Mouse (Mus musculus) cerebellum, adult 2 months (tissue): ENCODE data around the gene Tdrd6. TPM values are rescaled to one million over a fixed set of nuclear protein-coding genes. Genes with fewer than 3 reads are reported as not detected.
A peak's percentile ranks its signal among the peaks of the same experiment; 100 is the strongest.

Experiments used
- DNase-seq, 2 experiments: peaks; one replicate each; pipeline ENCODE4 v3.0.0; 2021
- H3K27ac ChIP-seq: fragments of 200-500 bp; 2 replicates; pipeline ENCODE4 v1.5.1; 2012; ENCODE audit warnings: low read length, control low read depth, inconsistent platforms; ENCODE audit not compliant: insufficient read depth
- H3K27me3 ChIP-seq: fragments of 200-500 bp; 2 replicates; pipeline ENCODE4 v1.6.1; 2012; ENCODE audit warnings: inconsistent platforms, mild to moderate bottlenecking, low read length, moderate library complexity; ENCODE audit not compliant: control insufficient read depth, insufficient read depth
- H3K4me1 ChIP-seq: fragments of 200-500 bp; 2 replicates; pipeline ENCODE4 v1.6.1; 2011; ENCODE audit warnings: low read length; ENCODE audit not compliant: control insufficient read depth, insufficient read depth
- H3K4me3 ChIP-seq: fragments of 200-500 bp; replicated peaks from 2 replicates; pipeline ENCODE3; 2011; ENCODE audit warnings: mild to moderate bottlenecking, low read depth, low read length, control low read depth; ENCODE audit not compliant: insufficient read depth
- CTCF ChIP-seq: fragments of 200-500 bp; IDR thresholded peaks from 2 replicates; pipeline ENCODE4 v1.5.1; 2011; ENCODE audit warnings: low read depth, mild to moderate bottlenecking, control low read depth, low read length, moderate library complexity, borderline replicate concordance; ENCODE audit not compliant: insufficient read depth
- POLR2A ChIP-seq: fragments of 200-500 bp; IDR thresholded peaks from 2 replicates; pipeline ENCODE4 v1.6.1; 2011; ENCODE audit warnings: low read length, control low read depth, borderline replicate concordance; ENCODE audit not compliant: insufficient read depth
- WGBS: fragments of 180-500 bp; shearing (Covaris S2); methylation state at CpG from one replicate; pipeline ENCODE4 v1.1.7; 2018; 5-methylcytosine and 5-hydroxymethylcytosine counted together
- polyA plus RNA-seq: library from polyadenylated mRNA; depleted of rRNA; stranded (reverse); fragments of >200 nt; gene quantifications from 2 replicates; pipeline ENCODE4 v1.2.3, GENCODE M21; 2012; rRNA removed

The Tdrd6 gene
- polyA plus RNA-seq, 1 experiment, result 1.9 TPM

- Histone ChIP-seq H3K27ac (no peak overlapping the region), H3K4me1 (no peaks in the 10 kb centered on the region), H3K4me3 (no peak overlapping the region), H3K27me3 (no peaks in the 10 kb centered on the region)
- no peak for DNase-seq
- TF ChIP-seq POLR2A (no peak), CTCF (no peak)
- WGBS, result 64% methylated on average over 7 of the region's 7 CpGs
These were observed 45.3 kb downstream of the Tdrd6 start for GRCm38 (mm10) chr17:43584771-43585170.

- TF ChIP-seq POLR2A, result no peak
- no peak for TF ChIP-seq CTCF
- Histone ChIP-seq H3K4me3 (no peak overlapping the region), H3K27me3 (no peaks in the 10 kb centered on the region), H3K27ac (no peak overlapping the region), H3K4me1 (no peaks in the 10 kb centered on the region)
- WGBS, result 16% methylated on average over 8 of the region's 8 CpGs
- no peak for DNase-seq
These were observed 49.1 kb downstream of the Tdrd6 start for GRCm38 (mm10) chr17:43581012-43581467.

GRCm38 (mm10) chr17:43580456-43580855 lies 49.6 kb downstream of the Tdrd6 start:
- Histone ChIP-seq H3K4me1 (no peaks in the 10 kb centered on the region), H3K4me3 (no peak overlapping the region), H3K27me3 (no peaks in the 10 kb centered on the region), H3K27ac (no peak overlapping the region)
- DNase-seq, result no peak
- TF ChIP-seq POLR2A (no peak), CTCF (no peak)
- 39% methylated on average over 3 of the region's 3 CpGs for WGBS

DNA sequence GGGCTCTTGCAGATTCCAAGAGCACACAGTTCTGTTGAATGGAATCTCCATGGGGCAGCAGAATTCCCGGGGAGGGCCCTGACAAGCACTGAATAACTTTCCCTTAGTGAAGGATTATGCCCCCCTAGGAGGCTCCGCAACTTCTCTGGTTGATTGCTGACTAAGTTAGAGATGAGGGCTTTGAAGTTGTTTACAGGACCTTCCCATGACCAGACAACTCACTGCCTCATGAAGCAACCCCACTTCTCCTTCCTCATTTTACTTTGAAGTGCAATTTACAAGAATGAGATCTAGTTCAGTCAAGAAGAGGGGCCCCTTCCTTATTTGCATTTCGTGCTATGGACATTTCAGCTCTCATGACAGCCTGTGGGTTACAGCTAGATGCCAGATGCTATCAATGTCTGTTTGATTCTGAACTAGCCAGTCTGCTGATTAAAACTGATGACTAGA lies 56.5 kb downstream of the Tdrd6 start:
- WGBS, result 26% methylated on average over 3 of the region's 3 CpGs
- H3K4me3 ChIP-seq, result no peak overlapping the region
- TF ChIP-seq POLR2A (no peak), CTCF (no peak)
- no peak overlapping the region for H3K27ac ChIP-seq
- H3K27me3 ChIP-seq, result no peaks in the 10 kb centered on the region
- no peaks in the 10 kb centered on the region for H3K4me1 ChIP-seq
- peak in 1 of 2 experiments; percentile 32 for DNase-seq

DNA sequence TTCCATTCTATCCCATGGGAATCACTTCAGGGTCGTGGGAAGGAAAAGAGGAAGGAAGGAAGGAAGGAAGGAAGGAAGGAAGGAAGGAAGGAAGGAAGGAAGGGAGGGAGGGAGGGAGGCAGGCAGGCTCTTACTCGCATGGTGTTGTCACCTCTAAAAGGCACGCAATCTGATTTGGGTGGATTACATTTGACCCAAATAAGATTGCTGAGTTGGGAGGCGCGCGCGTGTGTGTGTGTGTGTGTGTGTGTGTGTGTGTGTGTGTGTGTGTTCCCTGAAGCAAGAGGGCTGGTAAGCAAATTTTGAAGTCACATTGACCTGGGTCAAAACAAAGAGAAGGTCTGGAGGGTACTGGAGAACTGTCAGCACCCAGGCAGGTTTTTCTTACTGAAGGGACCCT lies 60.8 kb downstream of the Tdrd6 start:
- peak overlapping the region; percentile 24 for H3K4me3 ChIP-seq

GRCm38 (mm10) chr17:43567992-43568888 lies 61.9 kb downstream of the Tdrd6 start, which contains the start of gene Pla2g7:
Gene Pla2g7 (plus strand): TSS chr17:43568098.
- no peak for TF ChIP-seq POLR2A
- TF ChIP-seq CTCF, result no peak
- no peak within 1 kb of the TSS for H3K27ac ChIP-seq
- H3K4me1 ChIP-seq, result no peaks in the 10 kb centered on the region
- H3K4me3 ChIP-seq, result peak within 1 kb of the TSS; percentile 20
- under 1% methylated on average over 34 of the region's 34 CpGs for WGBS
- H3K27me3 ChIP-seq, result no peaks in the 10 kb centered on the region
- peak; percentile 33 to 37 for DNase-seq

More for the DNA sequence above, 60.8 kb downstream of the Tdrd6 start:
- 61% methylated on average over 7 of the region's 7 CpGs for WGBS
- no peak for DNase-seq
- H3K27ac ChIP-seq, result no peak overlapping the region
- no peak for TF ChIP-seq CTCF
- TF ChIP-seq POLR2A, result no peak
- H3K4me1 ChIP-seq, result no peaks in the 10 kb centered on the region
- no peaks in the 10 kb centered on the region for H3K27me3 ChIP-seq

- Histone ChIP-seq H3K27ac (no peak overlapping the region), H3K4me1 (no peaks in the 10 kb centered on the region), H3K4me3 (no peak overlapping the region), H3K27me3 (no peaks in the 10 kb centered on the region)
- TF ChIP-seq CTCF, result no peak
- no peak for TF ChIP-seq POLR2A
- DNase-seq, result no peak
- WGBS, result 21% methylated on average over 12 of the region's 12 CpGs
These were observed 62.5 kb downstream of the Tdrd6 start for GRCm38 (mm10) chr17:43567593-43567991.

Other genes with a start within 250 kb of the Tdrd6 start
- gene Mep1a, start 127.5 kb downstream of the Tdrd6 start, polyA plus RNA-seq, result not detected in 2 replicates
- 0.41 and 0.59 TPM in 2 replicates for gene Ankrd66, start 86.7 kb downstream of the Tdrd6 start, polyA plus RNA-seq
- 201 and 209 TPM in 2 replicates for gene Pla2g7, start 62.2 kb downstream of the Tdrd6 start, polyA plus RNA-seq
- 53.2 and 57.1 TPM in 2 replicates for gene Slc25a27, start 36.9 kb upstream of the Tdrd6 start, polyA plus RNA-seq
- 2.4 and 3.2 TPM in 2 replicates for gene Cyp39a1, start 37.1 kb upstream of the Tdrd6 start, polyA plus RNA-seq
- gene Rcan2, start 171.1 kb upstream of the Tdrd6 start, polyA plus RNA-seq, result 171 and 206 TPM in 2 replicates